Mouse (Mus musculus): ENCODE results near the gene Dyrk1a.

Dyrk1a gene

GRCm38 (mm10) chr16:94569229-94570176, at the start of gene Dyrk1a:
TSS of gene Dyrk1a (plus strand) at chr16:94570010.
- peak; percentile 96 to 98 for DNase-seq (ENCODE audit: low read depth in 1 of 2, low spot score in 2 of 2)

- DNase-seq (ENCODE audit: low read depth in 1 of 2, low spot score in 2 of 2), result no peak
Measured at GRCm38 (mm10) chr16:94523594-94524377, 46.0 kb upstream of the Dyrk1a start.

GRCm38 (mm10) chr16:94524691-94525090, 45.1 kb upstream of the Dyrk1a start:
- DNase-seq (ENCODE audit: low read depth in 1 of 2, low spot score in 2 of 2), result no peak

- no peak for DNase-seq (ENCODE audit: low read depth in 1 of 2, low spot score in 2 of 2)
Measured at GRCm38 (mm10) chr16:94525955-94526343, 43.9 kb upstream of the Dyrk1a start.

GRCm38 (mm10) chr16:94526344-94527151, 43.3 kb upstream of the Dyrk1a start, which contains the start of gene Vps26c:
TSS of gene Vps26c (minus strand) at chr16:94526830.
- DNase-seq (ENCODE audit: low read depth in 1 of 2, low spot score in 2 of 2), result peak; percentile 92 to 96

- DNase-seq (ENCODE audit: low read depth in 1 of 2, low spot score in 2 of 2), result no peak
Measured at GRCm38 (mm10) chr16:94527152-94527534, 42.7 kb upstream of the Dyrk1a start.

GRCm38 (mm10) chr16:94527546-94527945, 42.3 kb upstream of the Dyrk1a start:
- no peak for DNase-seq (ENCODE audit: low read depth in 1 of 2, low spot score in 2 of 2)

- DNase-seq (ENCODE audit: low read depth in 1 of 2, low spot score in 2 of 2), result no peak
Measured at GRCm38 (mm10) chr16:94531268-94531667, 38.5 kb upstream of the Dyrk1a start.

- DNase-seq (ENCODE audit: low read depth in 1 of 2, low spot score in 2 of 2), result no peak
Measured at GRCm38 (mm10) chr16:94533679-94534078, 36.1 kb upstream of the Dyrk1a start.

GRCm38 (mm10) chr16:94535716-94536115, 34.1 kb upstream of the Dyrk1a start:
- no peak for DNase-seq (ENCODE audit: low read depth in 1 of 2, low spot score in 2 of 2)

GRCm38 (mm10) chr16:94536417-94537158, 33.2 kb upstream of the Dyrk1a start:
- no peak for DNase-seq (ENCODE audit: low read depth in 1 of 2, low spot score in 2 of 2)

GRCm38 (mm10) chr16:94537159-94537527, 32.7 kb upstream of the Dyrk1a start:
- DNase-seq (ENCODE audit: low read depth in 1 of 2, low spot score in 2 of 2), result no peak

GRCm38 (mm10) chr16:94540140-94540539, 29.7 kb upstream of the Dyrk1a start:
- no peak for DNase-seq (ENCODE audit: low read depth in 1 of 2, low spot score in 2 of 2)

GRCm38 (mm10) chr16:94542898-94543297, 26.9 kb upstream of the Dyrk1a start:
- DNase-seq (ENCODE audit: low read depth in 1 of 2, low spot score in 2 of 2), result no peak

- DNase-seq (ENCODE audit: low read depth in 1 of 2, low spot score in 2 of 2), result no peak
Measured at GRCm38 (mm10) chr16:94544540-94545105, 25.2 kb upstream of the Dyrk1a start.

GRCm38 (mm10) chr16:94545781-94546562, 23.8 kb upstream of the Dyrk1a start:
- DNase-seq (ENCODE audit: low read depth in 1 of 2, low spot score in 2 of 2), result no peak

- no peak for DNase-seq (ENCODE audit: low read depth in 1 of 2, low spot score in 2 of 2)
Measured at GRCm38 (mm10) chr16:94549813-94550212, 20.0 kb upstream of the Dyrk1a start.

GRCm38 (mm10) chr16:94551934-94552333, 17.9 kb upstream of the Dyrk1a start:
- no peak for DNase-seq (ENCODE audit: low read depth in 1 of 2, low spot score in 2 of 2)

GRCm38 (mm10) chr16:94555346-94555745, 14.5 kb upstream of the Dyrk1a start:
- DNase-seq (ENCODE audit: low read depth in 1 of 2, low spot score in 2 of 2), result no peak

Data from monocyte, adult 2 months (primary cell).